Mouse (Mus musculus): ENCODE data around the gene Gm8879. TPM values are rescaled to one million over a fixed set of nuclear protein-coding genes. Genes with fewer than 3 reads are reported as not detected.
"Not testable (repeated sequence)": the region's sequence is repeated elsewhere in the genome, so short reads cannot be mapped to it uniquely, and the experiment has no call there.

Gm8879 gene
- not detected in 2 replicates for polyA plus RNA-seq (2015; fragmentation: Nextera tagmentation; extraction: Ambion mirVana)

DNA sequence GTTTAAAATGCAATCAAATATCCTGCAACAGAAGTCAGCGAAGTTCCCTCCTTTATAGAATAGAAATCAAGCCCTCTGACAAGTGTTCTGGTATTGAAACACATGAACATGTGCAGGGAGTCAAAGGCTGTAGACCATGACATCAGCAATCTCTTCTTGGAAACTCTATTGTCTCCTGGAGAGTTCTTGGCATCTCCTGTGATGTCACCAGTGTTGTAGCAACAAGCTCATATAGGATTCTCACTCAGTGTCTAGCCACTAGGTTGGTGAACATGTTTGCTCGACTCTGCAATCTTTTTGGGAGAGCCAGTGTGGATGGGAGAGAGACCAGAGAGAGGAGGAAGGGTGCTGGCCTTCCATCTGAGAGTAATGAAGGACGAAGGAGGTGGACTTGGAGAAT, at the start of gene Gm8879:
Gene Gm8879, plus strand, starts transcription at position 301 of the 400 bp plus-strand sequence.
- not testable (repeated sequence) for H3K27me3 ChIP-seq (replicated peaks; ENCODE audit: control insufficient read depth, insufficient read depth, low read length); H3K36me3 ChIP-seq (ENCODE audit: control insufficient read depth, insufficient read depth, low read length); ATAC-seq; H3K9me3 ChIP-seq (ENCODE audit: control insufficient read depth, low read length); H3K4me3 ChIP-seq (ENCODE audit: low read length); H3K4me1 ChIP-seq (ENCODE audit: control insufficient read depth, insufficient read depth, low read depth, low read length); H3K27ac ChIP-seq (ENCODE audit: low read depth, low read length); H3K4me2 ChIP-seq (ENCODE audit: low read length); H3K9ac ChIP-seq (ENCODE audit: low read depth, low read length)
- no CpG with 5 or more reads among the region's 3 CpGs for WGBS

- not testable (repeated sequence) for ATAC-seq; H3K9me3 ChIP-seq (ENCODE audit: control insufficient read depth, low read length); H3K9ac ChIP-seq (ENCODE audit: low read depth, low read length); H3K27ac ChIP-seq (ENCODE audit: low read depth, low read length); H3K4me3 ChIP-seq (ENCODE audit: low read length); H3K36me3 ChIP-seq (ENCODE audit: control insufficient read depth, insufficient read depth, low read length); H3K4me2 ChIP-seq (ENCODE audit: low read length); H3K4me1 ChIP-seq (ENCODE audit: control insufficient read depth, insufficient read depth, low read depth, low read length); H3K27me3 ChIP-seq (replicated peaks; ENCODE audit: control insufficient read depth, insufficient read depth, low read length)
- WGBS: 95% methylated on average over 12 of the region's 12 CpGs
These were observed 10.6 kb downstream of the Gm8879 start for GRCm38 (mm10) chr5:11138031-11138430.

Other genes starting within 250 kb of the Gm8879 start
- gene Gm8871, start 179.8 kb upstream of the Gm8879 start, polyA plus RNA-seq (2015; fragmentation: Nextera tagmentation; extraction: Ambion mirVana): not detected in 2 replicates
- not detected in 2 replicates for gene Gm8857, start 179.8 kb upstream of the Gm8879 start, polyA plus RNA-seq (2015; fragmentation: Nextera tagmentation; extraction: Ambion mirVana)
- gene Gm5861, start 55.4 kb downstream of the Gm8879 start, polyA plus RNA-seq (2015; fragmentation: Nextera tagmentation; extraction: Ambion mirVana): not detected in 2 replicates
- not detected in 2 replicates for gene Gm8890, start 128.4 kb downstream of the Gm8879 start, polyA plus RNA-seq (2015; fragmentation: Nextera tagmentation; extraction: Ambion mirVana)
- gene Speer1, start 213.9 kb downstream of the Gm8879 start, polyA plus RNA-seq (2015; fragmentation: Nextera tagmentation; extraction: Ambion mirVana): not detected in 2 replicates